ENCODE assay signal across 10 mouse cellular contexts in the genomic region with DNA sequence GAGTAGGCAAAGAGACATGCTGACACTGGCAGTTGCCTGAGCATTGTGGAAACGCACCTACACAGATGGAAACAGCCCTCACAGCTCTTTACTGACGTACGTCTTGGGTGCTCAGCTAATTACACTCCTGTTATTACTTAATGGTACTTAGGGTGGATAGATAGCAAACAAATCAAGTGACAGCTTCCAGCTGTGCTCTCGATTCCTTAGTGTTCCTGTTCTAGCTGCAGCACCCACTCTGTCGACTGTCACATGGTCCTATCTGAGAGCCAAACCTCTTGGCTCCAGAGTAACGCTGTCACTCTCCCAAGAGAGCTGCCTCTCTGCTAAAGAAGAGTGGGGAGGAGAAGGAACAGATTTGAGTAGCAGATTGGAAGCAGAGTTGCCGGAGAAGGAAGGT.
DNase-seq lines count a peak whose midpoint lies in the region; ATAC-seq lines count a peak whose summit lies in the region.
"Had no signal": no experiment of that assay in that cellular context is flagged by ENCODE, and none has a peak within 500 bp of the region (broad histone marks: within the 10 kb centered on the region; RNA-seq: fewer than 3 reads in every experiment).

No protein-coding gene starts in this region.

- peak overlapping the region; percentile 42 for H3K27ac ChIP-seq in heart, embryonic 15.5 days
- H3K27ac ChIP-seq in lung, embryonic 15.5 days: peak overlapping the region; percentile 69
- no peak overlapping the region for H3K27ac ChIP-seq in hindbrain, embryonic 16.5 days (ENCODE audit: low read depth, low read length)
- H3K27ac ChIP-seq in forebrain, embryonic 13.5 days: no peak overlapping the region

- no peaks in the 10 kb centered on the region for H3K9me3 ChIP-seq in heart, embryonic 15.5 days (replicated peaks)
- H3K9me3 ChIP-seq in lung, embryonic 15.5 days: no peaks in the 10 kb centered on the region
- no peaks in the 10 kb centered on the region for H3K9me3 ChIP-seq in hindbrain, embryonic 16.5 days (ENCODE audit: control insufficient read depth, low read length)
- H3K9me3 ChIP-seq in forebrain, embryonic 13.5 days (replicated peaks): no peaks in the 10 kb centered on the region

- no peak overlapping the region for H3K9ac ChIP-seq in heart, embryonic 15.5 days
- no peak overlapping the region for H3K9ac ChIP-seq in lung, embryonic 15.5 days
- no peak overlapping the region for H3K9ac ChIP-seq in hindbrain, embryonic 16.5 days (ENCODE audit: low read depth, low read length)
- no peak overlapping the region for H3K9ac ChIP-seq in forebrain, embryonic 13.5 days

- no peak overlapping the region for H3K4me2 ChIP-seq in heart, embryonic 15.5 days
- no peak overlapping the region for H3K4me2 ChIP-seq in lung, embryonic 15.5 days
- no peak overlapping the region for H3K4me2 ChIP-seq in hindbrain, embryonic 16.5 days (ENCODE audit: low read length)
- H3K4me2 ChIP-seq in forebrain, embryonic 13.5 days: no peak overlapping the region
- H3K4me2 ChIP-seq: midbrain, embryonic 11.5 days had no signal

- H3K27me3 ChIP-seq in heart, embryonic 15.5 days: no peaks in the 10 kb centered on the region
- no peaks in the 10 kb centered on the region for H3K27me3 ChIP-seq in lung, embryonic 15.5 days
- no peaks in the 10 kb centered on the region for H3K27me3 ChIP-seq in hindbrain, embryonic 16.5 days (replicated peaks; ENCODE audit: control insufficient read depth, insufficient read depth, low read length)
- no peaks in the 10 kb centered on the region for H3K27me3 ChIP-seq in forebrain, embryonic 13.5 days

- ATAC-seq in frontal cortex, adult (ENCODE audit: low TSS enrichment): peak; percentile 62; the same call in 1 of the 2 replicates
- ATAC-seq in heart, embryonic 15.5 days (replicated peaks; ENCODE audit: insufficient number of reproducible peaks, insufficient read depth, low FRiP score, low read depth): no peak
- ATAC-seq in lung, embryonic 15.5 days (ENCODE audit: borderline replicate concordance, extremely low read depth, low FRiP score, low TSS enrichment): peak; percentile 86
- ATAC-seq in hindbrain, embryonic 16.5 days: no peak
- no peak for ATAC-seq in forebrain, embryonic 13.5 days

- 0 out of 2 replicates have a peak, but pooled peaks cover 7% of the 10 kb centered on the region for H3K36me3 ChIP-seq in heart, embryonic 15.5 days
- H3K36me3 ChIP-seq in lung, embryonic 15.5 days: peaks cover 2% of the 10 kb centered on the region; the same call in 1 of the 2 replicates
- no peaks in the 10 kb centered on the region for H3K36me3 ChIP-seq in hindbrain, embryonic 16.5 days (ENCODE audit: control insufficient read depth, insufficient read depth, low read length)
- H3K36me3 ChIP-seq in forebrain, embryonic 13.5 days (ENCODE audit: poor library complexity, severe bottlenecking): no peaks in the 10 kb centered on the region

- no peak for DNase-seq in frontal cortex, postnatal 14 days (ENCODE audit: low spot score in 2 of 2)
- peak; percentile 50 for DNase-seq in adrenal gland, postnatal 14 days
- DNase-seq in spleen, postnatal 10 days (ENCODE audit: low spot score in 2 of 2): no peak
- DNase-seq: thymus, postnatal 4 days had no signal

- peaks cover 42% of the 10 kb centered on the region for H3K4me1 ChIP-seq in heart, embryonic 15.5 days (replicated peaks)
- peaks cover 29% of the 10 kb centered on the region for H3K4me1 ChIP-seq in lung, embryonic 15.5 days
- no peaks in the 10 kb centered on the region for H3K4me1 ChIP-seq in hindbrain, embryonic 16.5 days (ENCODE audit: control insufficient read depth, insufficient read depth, low read depth, low read length)
- H3K4me1 ChIP-seq in forebrain, embryonic 13.5 days: peaks cover 5% of the 10 kb centered on the region; the same call in 1 of the 2 replicates

- H3K4me3 ChIP-seq in heart, embryonic 15.5 days: no peak overlapping the region
- H3K4me3 ChIP-seq in lung, embryonic 15.5 days: no peak overlapping the region
- H3K4me3 ChIP-seq in hindbrain, embryonic 16.5 days (ENCODE audit: low read length): no peak overlapping the region
- no peak overlapping the region for H3K4me3 ChIP-seq in forebrain, embryonic 13.5 days

- 34% methylated on average over 7 of the region's 7 CpGs for WGBS in heart, embryonic 15.5 days
- 21% methylated on average over 7 of the region's 7 CpGs for WGBS in lung, embryonic 15.5 days
- WGBS in hindbrain, embryonic 16.5 days: 71% methylated on average over 7 of the region's 7 CpGs
- 71% methylated on average over 7 of the region's 7 CpGs for WGBS in forebrain, embryonic 13.5 days

Comparison
In these comparisons a context has a peak if more than half of its experiments do, and no peak if none do; other contexts are left out.
1. ATAC-seq: peak in frontal cortex, adult (single experiment) and lung, embryonic 15.5 days (single experiment); none in heart, embryonic 15.5 days (single experiment), hindbrain, embryonic 16.5 days (single experiment) and forebrain, embryonic 13.5 days (single experiment).
2. H3K27ac ChIP-seq: peak in heart, embryonic 15.5 days (single experiment) and lung, embryonic 15.5 days (single experiment); none in hindbrain, embryonic 16.5 days (single experiment) and forebrain, embryonic 13.5 days (single experiment).